Mouse (Mus musculus) MEL (cell line): Measurements from ENCODE around the gene Spata9. TPM values are rescaled to one million over a fixed set of nuclear protein-coding genes. Genes with fewer than 3 reads are reported as not detected.

Experiments used
- DNase-seq: peaks from one replicate; pipeline ENCODE4 v3.0.0; 2011; ENCODE audit warnings: low read depth, low spot score
- H3K27ac ChIP-seq: 2 replicates; pipeline ENCODE4 v1.5.1; 2012; ENCODE audit warnings: low read depth, mild to moderate bottlenecking, control low read depth, low read length, moderate library complexity; ENCODE audit not compliant: control insufficient read depth
- H3K27me3 ChIP-seq, 2 experiments: fragments of 150-350 bp in 1 of 2; sonication (generic) in 1 of 2; 2 replicates each; pipeline ENCODE4 v1.6.1; 2012; ENCODE audit warnings: low read length in 2 of 2, mild to moderate bottlenecking in 2 of 2, improper control_type of control experiment in 1 of 2, moderate library complexity in 1 of 2; ENCODE audit not compliant: insufficient read depth in 2 of 2, control insufficient read depth in 1 of 2
- H3K36me3 ChIP-seq, 2 experiments: 2 replicates each; pipeline ENCODE4 v1.6.1; 2012 to 2014; ENCODE audit warnings: low read length in 2 of 2, improper control_type of control experiment in 1 of 2, inconsistent platforms in 1 of 2, mild to moderate bottlenecking in 1 of 2; ENCODE audit not compliant: insufficient read depth in 2 of 2, control insufficient read depth in 1 of 2
- H3K4me1 ChIP-seq, 2 experiments: fragments of 150-350 bp in 1 of 2; sonication (generic) in 1 of 2; 2 replicates each; pipeline ENCODE4 v1.6.1; 2012; ENCODE audit warnings: low read length in 2 of 2, improper control_type of control experiment in 1 of 2, mild to moderate bottlenecking in 1 of 2; ENCODE audit not compliant: insufficient read depth in 2 of 2, control insufficient read depth in 1 of 2
- H3K4me3 ChIP-seq, 2 experiments: fragments of 150-350 bp in 1 of 2; sonication (generic) in 1 of 2; 2 replicates each; pipeline ENCODE4 v1.5.1; 2012; ENCODE audit warnings: low read depth in 2 of 2, low read length in 2 of 2, mild to moderate bottlenecking in 2 of 2, moderate library complexity in 2 of 2, control low read depth in 1 of 2, improper control_type of control experiment in 1 of 2; ENCODE audit not compliant: control insufficient read depth in 1 of 2, insufficient read depth in 1 of 2
- H3K79me2 ChIP-seq: 2 replicates; pipeline ENCODE4 v1.6.1; 2012; ENCODE audit warnings: mild to moderate bottlenecking, low read length, moderate library complexity; ENCODE audit not compliant: control insufficient read depth, poor library complexity, insufficient read depth
- H3K9ac ChIP-seq: 2 replicates; pipeline ENCODE4 v1.6.1; 2012; ENCODE audit warnings: low read depth, mild to moderate bottlenecking, control low read depth, low read length, moderate library complexity; ENCODE audit not compliant: control insufficient read depth, poor library complexity, severe bottlenecking
- H3K9me3 ChIP-seq: fragments of 150-350 bp; sonication (generic); replicated peaks from 2 replicates; pipeline ENCODE4 v1.6.1; 2012; ENCODE audit warnings: mild to moderate bottlenecking, low read length, improper control_type of control experiment, moderate library complexity; ENCODE audit not compliant: insufficient read depth
- BHLHE40 ChIP-seq: IDR thresholded peaks from 2 replicates; pipeline ENCODE4 v1.6.1; 2012; ENCODE audit warnings: low read depth, mild to moderate bottlenecking, inconsistent platforms, low read length, improper control_type of control experiment, borderline replicate concordance
- EP300 ChIP-seq, 2 experiments: IDR thresholded peaks; 2 replicates each; pipeline ENCODE4 v1.6.1; 2011; ENCODE audit warnings: improper control_type of control experiment in 2 of 2, low read length in 2 of 2, low read depth in 1 of 2, mild to moderate bottlenecking in 1 of 2
- ETS1 ChIP-seq: IDR thresholded peaks from 2 replicates; pipeline ENCODE4 v1.6.1; 2012; ENCODE audit warnings: low read depth, mild to moderate bottlenecking, inconsistent platforms, low read length, improper control_type of control experiment, moderate library complexity
- MAFK ChIP-seq: IDR thresholded peaks from 2 replicates; pipeline ENCODE4 v1.6.1; 2011; ENCODE audit warnings: low read depth, mild to moderate bottlenecking, low read length, improper control_type of control experiment, borderline replicate concordance
- MAX ChIP-seq: IDR thresholded peaks from 2 replicates; pipeline ENCODE4 v1.6.1; 2011; ENCODE audit warnings: low read length, improper control_type of control experiment
- MXI1 ChIP-seq: IDR thresholded peaks from 2 replicates; pipeline ENCODE4 v1.6.1; 2011; ENCODE audit warnings: mild to moderate bottlenecking, low read depth, low read length, improper control_type of control experiment
- MYB ChIP-seq: IDR thresholded peaks from 2 replicates; pipeline ENCODE4 v1.6.1; 2011; ENCODE audit warnings: mild to moderate bottlenecking, low read depth, low read length, improper control_type of control experiment
- RCOR1 ChIP-seq: IDR thresholded peaks from 2 replicates; pipeline ENCODE4 v1.6.1; 2012; ENCODE audit warnings: low read depth, mild to moderate bottlenecking, inconsistent platforms, low read length, improper control_type of control experiment
- SIN3A ChIP-seq: IDR thresholded peaks from 2 replicates; pipeline ENCODE4 v1.6.1; 2012; ENCODE audit warnings: low read length, improper control_type of control experiment, inconsistent platforms
- TAL1 ChIP-seq: IDR thresholded peaks from 2 replicates; pipeline ENCODE4 v1.6.1; 2012; ENCODE audit warnings: mild to moderate bottlenecking, inconsistent platforms, low read length, moderate library complexity, mixed read lengths
- TBP ChIP-seq: IDR thresholded peaks from 2 replicates; pipeline ENCODE4 v1.8.0; 2011; ENCODE audit warnings: low read depth, low read length, improper control_type of control experiment
- ZC3H11A ChIP-seq: IDR thresholded peaks from 2 replicates; pipeline ENCODE4 v1.6.1; 2012; ENCODE audit warnings: low read depth, mild to moderate bottlenecking, inconsistent platforms, low read length, improper control_type of control experiment
- ZKSCAN1 ChIP-seq: IDR thresholded peaks from 2 replicates; pipeline ENCODE4 v1.6.1; 2012; ENCODE audit warnings: low read depth, mild to moderate bottlenecking, inconsistent platforms, low read length, improper control_type of control experiment, moderate library complexity
- polyA plus RNA-seq, 2 experiments: library from polyadenylated mRNA; stranded (reverse) in 1 of 2; unstranded in 1 of 2; fragments of >175 nt in 1 of 2; fragments of >200 nt in 1 of 2; gene quantifications; 2 replicates each; pipeline versions ENCODE4 v1.2.1 to v1.2.4; 2012; ENCODE audit warnings: low replicate concordance in 2 of 2, low read depth in 1 of 2; ENCODE audit not compliant: insufficient read length in 2 of 2, insufficient read depth in 1 of 2, missing spikeins in 1 of 2
- total RNA-seq: library from RNA; depleted of rRNA; stranded (reverse); fragments of 300-350 nt; gene quantifications from 2 replicates; pipeline ENCODE4 v1.2.3, GENCODE M21; 2012

Gene Spata9
- total and polyA plus RNA-seq, 3 experiments, result 0.78 TPM; not detected in 2

GRCm38 (mm10) chr13:75988096-75988495, 21.1 kb downstream of the Spata9 start:
- TF ChIP-seq RCOR1 (no peak), ETS1 (no peak)
- H3K9me3 ChIP-seq, result no peaks in the 10 kb centered on the region
- H3K4me1 ChIP-seq, result peaks cover 0 to 3% of the 10 kb centered on the region in 2 experiments; a peak in 2 of 4 replicates

GRCm38 (mm10) chr13:75992169-75993028, 25.4 kb downstream of the Spata9 start:
- H3K4me3 ChIP-seq, result peak overlapping the region in 1 of 2 experiments; percentile 47; a peak in 1 of 4 replicates
- peak; percentile 66 for DNase-seq

More at GRCm38 (mm10) chr13:75988096-75988495, 21.1 kb downstream of the Spata9 start:
- H3K36me3 ChIP-seq, result peaks cover 0 to 4% of the 10 kb centered on the region in 2 experiments; a peak in 2 of 4 replicates
- no peak overlapping the region for H3K27ac ChIP-seq
- no peaks in the 10 kb centered on the region for H3K79me2 ChIP-seq
- no peaks in the 10 kb centered on the region for H3K27me3 ChIP-seq
- no peak for DNase-seq
- no peak overlapping the region for H3K4me3 ChIP-seq
- no peak overlapping the region for H3K9ac ChIP-seq

GRCm38 (mm10) chr13:76003272-76003671, 36.3 kb downstream of the Spata9 start:
- H3K9me3 ChIP-seq, result no peaks in the 10 kb centered on the region
- TF ChIP-seq SIN3A (peak; percentile 44; the same call in 1 of the 2 replicates), TAL1 (no peak), TBP (no peak), EP300 (IDR thresholded peaks at IDR 0.05; ENCODE audit: low read depth in 1 of 2, low read length in 2 of 2) (peak in 1 of 2 experiments; percentile 44; a peak in 2 of 4 replicates), MXI1 (peak; percentile 32; the same call in 1 of the 2 replicates)
- H3K9ac ChIP-seq, result no peak overlapping the region
- H3K4me1 ChIP-seq, result peaks cover 0 to 10% of the 10 kb centered on the region in 2 experiments; a peak in 2 of 4 replicates
- H3K4me3 ChIP-seq, result no peak overlapping the region
- DNase-seq, result peak; percentile 48
- H3K36me3 ChIP-seq, result peaks cover 6 to 12% of the 10 kb centered on the region in 2 experiments
- H3K79me2 ChIP-seq, result no peaks in the 10 kb centered on the region
- no peaks in the 10 kb centered on the region for H3K27me3 ChIP-seq
- H3K27ac ChIP-seq, result no peak overlapping the region

More at GRCm38 (mm10) chr13:75992169-75993028, 25.4 kb downstream of the Spata9 start:
- peaks cover 0 to 4% of the 10 kb centered on the region in 2 experiments; a peak in 2 of 4 replicates for H3K36me3 ChIP-seq
- no peak overlapping the region for H3K9ac ChIP-seq
- H3K4me1 ChIP-seq, result peaks cover 0 to 5% of the 10 kb centered on the region in 2 experiments; a peak in 2 of 4 replicates
- no peak overlapping the region for H3K27ac ChIP-seq
- no peaks in the 10 kb centered on the region for H3K9me3 ChIP-seq
- TF ChIP-seq MYB (no peak), MAFK (no peak), ZKSCAN1 (no peak), MAX (no peak), BHLHE40 (no peak), ZC3H11A (no peak), EP300 (IDR thresholded peaks at IDR 0.05; ENCODE audit: low read depth in 1 of 2, low read length in 2 of 2) (no peak)
- no peaks in the 10 kb centered on the region for H3K79me2 ChIP-seq
- no peaks in the 10 kb centered on the region for H3K27me3 ChIP-seq
